In genomic region chr8:8037929-8038328, GRCm38 (mm10) we compare ENCODE assay signal across 23 mouse cellular contexts.
A peak's percentile ranks its signal among the peaks of the same experiment; 100 is the strongest.
DNase-seq lines count a peak whose midpoint lies in the region; ATAC-seq and TF ChIP-seq lines count a peak whose summit lies in the region.
"Had no signal": no experiment of that assay in that cellular context is flagged by ENCODE, and none has a peak within 500 bp of the region (broad histone marks: within the 10 kb centered on the region; RNA-seq: fewer than 3 reads in every experiment).

No protein-coding gene starts in this region.

- ATAC-seq in midbrain, embryonic 11.5 days (ENCODE audit: low FRiP score) = peak; percentile 84
- no peak for ATAC-seq in midbrain, embryonic 16.5 days
- ATAC-seq in intestine, postnatal 0 days = peak; percentile 93
- ATAC-seq in activated CD4-positive, CD25-positive, alpha-beta regulatory T cell, adult 4 months = no peak
- ATAC-seq: forebrain, embryonic 14.5 days; lung, postnatal 0 days had no signal

- no peak for DNase-seq in midbrain, embryonic 11.5 days (ENCODE audit: low spot score, missing footprints)
- DNase-seq in embryo, embryonic 11 days = peak; percentile 55
- no peak for DNase-seq in right cerebral cortex, adult 18-20 months
- no peak for DNase-seq in forebrain, embryonic 10.5 days (ENCODE audit: extremely low spot score, low spot score)
- DNase-seq: adrenal gland, postnatal 14 days; cerebellum, adult 2 months; cerebellum, postnatal 25 days; heart, postnatal 4 days; kidney, adult 2 months; left cerebral cortex, postnatal 4 days; thymus, adult 2 months had no signal

- no peaks in the 10 kb centered on the region for H3K4me1 ChIP-seq in midbrain, embryonic 11.5 days (ENCODE audit: control insufficient read depth, insufficient read depth, low read length)
- no peaks in the 10 kb centered on the region for H3K4me1 ChIP-seq in midbrain, embryonic 16.5 days (ENCODE audit: control insufficient read depth, insufficient read depth, low read length)
- no peaks in the 10 kb centered on the region for H3K4me1 ChIP-seq in intestine, postnatal 0 days (replicated peaks; ENCODE audit: control insufficient read depth, insufficient read depth, low read length)
- 0 out of 2 replicates have a peak, but pooled peaks cover 5% of the 10 kb centered on the region for H3K4me1 ChIP-seq in forebrain, embryonic 10.5 days
- H3K4me1 ChIP-seq: embryonic facial prominence, embryonic 13.5 days; heart, embryonic 10.5 days; midbrain, embryonic 12.5 days had no signal

- H3K27me3 ChIP-seq in midbrain, embryonic 11.5 days (ENCODE audit: control insufficient read depth, insufficient read depth, low read length) = peaks cover 19% of the 10 kb centered on the region
- H3K27me3 ChIP-seq in midbrain, embryonic 16.5 days (ENCODE audit: control insufficient read depth, insufficient read depth, low read depth, low read length) = no peaks in the 10 kb centered on the region
- H3K27me3 ChIP-seq in intestine, postnatal 0 days (replicated peaks; ENCODE audit: control insufficient read depth, insufficient read depth, low read length) = no peaks in the 10 kb centered on the region
- H3K27me3 ChIP-seq in forebrain, embryonic 10.5 days (ENCODE audit: poor library complexity, severe bottlenecking) = peaks cover 7% of the 10 kb centered on the region
- H3K27me3 ChIP-seq: embryonic facial prominence, embryonic 13.5 days had no signal

- no peak overlapping the region for H3K27ac ChIP-seq in midbrain, embryonic 11.5 days (ENCODE audit: low read depth, low read length)
- no peak overlapping the region for H3K27ac ChIP-seq in midbrain, embryonic 16.5 days (ENCODE audit: low read length)
- no peak overlapping the region for H3K27ac ChIP-seq in intestine, postnatal 0 days (ENCODE audit: low read depth, low read length)
- no peak overlapping the region for H3K27ac ChIP-seq in forebrain, embryonic 10.5 days
- H3K27ac ChIP-seq: embryonic facial prominence, embryonic 13.5 days; heart, embryonic 10.5 days; kidney, postnatal 0 days; macrophage; midbrain, embryonic 12.5 days; stomach, postnatal 0 days had no signal

- H3K9me3 ChIP-seq in midbrain, embryonic 11.5 days (ENCODE audit: control insufficient read depth, low read length) = no peaks in the 10 kb centered on the region
- no peaks in the 10 kb centered on the region for H3K9me3 ChIP-seq in midbrain, embryonic 16.5 days (replicated peaks; ENCODE audit: control insufficient read depth, low read length, poor library complexity, severe bottlenecking)
- no peaks in the 10 kb centered on the region for H3K9me3 ChIP-seq in intestine, postnatal 0 days (ENCODE audit: control insufficient read depth)
- H3K9me3 ChIP-seq in forebrain, embryonic 10.5 days = no peaks in the 10 kb centered on the region
- H3K9me3 ChIP-seq: embryonic facial prominence, embryonic 13.5 days; heart, embryonic 10.5 days; midbrain, embryonic 12.5 days had no signal

- H3K36me3 ChIP-seq in midbrain, embryonic 11.5 days (ENCODE audit: control insufficient read depth, insufficient read depth, low read length) = no peaks in the 10 kb centered on the region
- no peaks in the 10 kb centered on the region for H3K36me3 ChIP-seq in midbrain, embryonic 16.5 days (ENCODE audit: control insufficient read depth, insufficient read depth, low read length)
- no peaks in the 10 kb centered on the region for H3K36me3 ChIP-seq in intestine, postnatal 0 days (ENCODE audit: control insufficient read depth, insufficient read depth)
- no peaks in the 10 kb centered on the region for H3K36me3 ChIP-seq in forebrain, embryonic 10.5 days (replicated peaks)
- H3K36me3 ChIP-seq: embryonic facial prominence, embryonic 13.5 days; heart, embryonic 10.5 days; midbrain, embryonic 12.5 days had no signal

- TF ChIP-seq CTCF in intestine, postnatal 0 days (IDR thresholded peaks at IDR 0.05; ENCODE audit: low read depth) = no peak

- H3K4me3 ChIP-seq in midbrain, embryonic 11.5 days (ENCODE audit: low read depth, low read length) = no peak overlapping the region
- H3K4me3 ChIP-seq in midbrain, embryonic 16.5 days (ENCODE audit: low read depth, low read length) = no peak overlapping the region
- no peak overlapping the region for H3K4me3 ChIP-seq in intestine, postnatal 0 days (ENCODE audit: low read depth, low read length)
- H3K4me3 ChIP-seq in forebrain, embryonic 10.5 days = no peak overlapping the region
- H3K4me3 ChIP-seq: embryonic facial prominence, embryonic 13.5 days; erythroblast, embryonic 14.5 days; heart, embryonic 10.5 days; midbrain, embryonic 12.5 days had no signal

- no peak overlapping the region for H3K4me2 ChIP-seq in midbrain, embryonic 11.5 days
- H3K4me2 ChIP-seq in midbrain, embryonic 16.5 days (ENCODE audit: low read length) = no peak overlapping the region
- no peak overlapping the region for H3K4me2 ChIP-seq in intestine, postnatal 0 days (replicated peaks; ENCODE audit: low read depth)
- H3K4me2 ChIP-seq: embryonic facial prominence, embryonic 13.5 days; midbrain, embryonic 12.5 days had no signal

- 3% methylated on average over 1 of the region's 1 CpGs for WGBS in midbrain, embryonic 11.5 days
- WGBS in midbrain, embryonic 16.5 days = 41% methylated on average over 1 of the region's 1 CpGs
- WGBS in intestine, postnatal 0 days = 34% methylated on average over 1 of the region's 1 CpGs
- WGBS in forebrain, embryonic 10.5 days = 56% methylated on average over 1 of the region's 1 CpGs

- no peak overlapping the region for H3K9ac ChIP-seq in midbrain, embryonic 11.5 days (ENCODE audit: low read length)
- no peak overlapping the region for H3K9ac ChIP-seq in midbrain, embryonic 16.5 days (ENCODE audit: low read depth, low read length)
- no peak overlapping the region for H3K9ac ChIP-seq in intestine, postnatal 0 days (ENCODE audit: low read depth, low read length)
- H3K9ac ChIP-seq: embryonic facial prominence, embryonic 13.5 days; midbrain, embryonic 12.5 days had no signal

Comparison
In these comparisons a context has a peak if more than half of its experiments do, and no peak if none do; other contexts are left out.
1. ATAC-seq: peak in midbrain, embryonic 11.5 days (single experiment) and intestine, postnatal 0 days (single experiment); none in midbrain, embryonic 16.5 days (single experiment) and activated CD4-positive, CD25-positive, alpha-beta regulatory T cell, adult 4 months (single experiment).